7 mouse cellular contexts compared by ENCODE assay signal in the genomic region with DNA sequence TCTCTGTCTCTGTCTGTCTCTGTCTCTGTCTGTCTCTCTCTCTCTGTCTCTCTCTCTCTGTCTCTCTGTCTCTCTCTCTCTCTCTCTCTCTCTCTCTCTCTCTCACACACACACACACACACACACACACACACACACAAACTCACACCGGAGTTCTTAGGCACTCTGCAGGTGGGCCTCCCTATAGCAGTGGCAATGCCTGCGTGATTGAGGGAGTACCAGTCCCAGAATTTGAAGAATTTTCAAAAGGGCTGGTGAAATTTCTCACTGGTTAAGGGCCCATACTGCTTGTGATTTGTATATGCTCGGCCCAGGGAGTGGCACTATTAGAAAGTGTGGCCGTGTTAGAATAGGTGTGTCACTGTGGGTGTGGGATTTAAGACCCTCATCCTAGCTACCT. TPM values are rescaled to one million over a fixed set of nuclear protein-coding genes. Genes with fewer than 3 reads are reported as not detected.
DNase-seq lines count a peak whose midpoint lies in the region; ATAC-seq and TF ChIP-seq lines count a peak whose summit lies in the region.
"Not testable (repeated sequence)": the region's sequence is repeated elsewhere in the genome, so short reads cannot be mapped to it uniquely, and the experiment has no call there.

No protein-coding gene starts in this region.

- not testable (repeated sequence) for H3K27me3 ChIP-seq in embryonic facial prominence, embryonic 15.5 days; heart, embryonic 11.5 days (ENCODE audit: control insufficient read depth, insufficient read depth, low read length); limb, embryonic 12.5 days; lung, embryonic 16.5 days (ENCODE audit: control insufficient read depth, insufficient read depth, low read depth, low read length); neural tube, embryonic 12.5 days (replicated peaks)

- DNase-seq in induced T-regulatory cell, adult 2 months (ENCODE audit: low read depth), result peak; percentile 22

- 40% methylated on average over 4 of the region's 4 CpGs for WGBS in embryonic facial prominence, embryonic 15.5 days
- WGBS in heart, embryonic 11.5 days (ENCODE audit: insufficient replicate concordance), result 52% methylated on average over 4 of the region's 4 CpGs
- WGBS in limb, embryonic 12.5 days, result 52% methylated on average over 4 of the region's 4 CpGs
- WGBS in lung, embryonic 16.5 days, result 42% methylated on average over 4 of the region's 4 CpGs
- WGBS in neural tube, embryonic 12.5 days, result 62% methylated on average over 4 of the region's 4 CpGs

- peak overlapping the region; percentile 83 for H3K4me2 ChIP-seq in embryonic facial prominence, embryonic 15.5 days (replicated peaks)
- peak overlapping the region; percentile 88 for H3K4me2 ChIP-seq in heart, embryonic 11.5 days
- H3K4me2 ChIP-seq in limb, embryonic 12.5 days, result peak overlapping the region; percentile 83
- H3K4me2 ChIP-seq in lung, embryonic 16.5 days (ENCODE audit: low read depth, low read length), result peak overlapping the region; percentile 80
- H3K4me2 ChIP-seq in neural tube, embryonic 12.5 days (replicated peaks), result peak overlapping the region; percentile 82

- peak overlapping the region; percentile 93 for H3K27ac ChIP-seq in bone marrow macrophage, adult 2 months (ENCODE audit: insufficient read depth, low read depth, low read length)
- not testable (repeated sequence) for H3K27ac ChIP-seq in embryonic facial prominence, embryonic 15.5 days (replicated peaks); heart, embryonic 11.5 days (ENCODE audit: low read depth, low read length); limb, embryonic 12.5 days; lung, embryonic 16.5 days (ENCODE audit: low read length); neural tube, embryonic 12.5 days

- peaks cover 40% of the 10 kb centered on the region for H3K4me1 ChIP-seq in bone marrow macrophage, adult 2 months (ENCODE audit: control insufficient read depth, insufficient read depth, low read length)
- H3K4me1 ChIP-seq in embryonic facial prominence, embryonic 15.5 days, result peaks cover 15% of the 10 kb centered on the region; the same call in 1 of the 2 replicates
- H3K4me1 ChIP-seq in heart, embryonic 11.5 days (ENCODE audit: control insufficient read depth, insufficient read depth, low read length); limb, embryonic 12.5 days (replicated peaks); lung, embryonic 16.5 days (replicated peaks; ENCODE audit: control insufficient read depth, insufficient read depth, low read length); neural tube, embryonic 12.5 days: not testable (repeated sequence)

- not testable (repeated sequence) for H3K36me3 ChIP-seq in embryonic facial prominence, embryonic 15.5 days; heart, embryonic 11.5 days (ENCODE audit: control insufficient read depth, insufficient read depth, low read length); limb, embryonic 12.5 days; lung, embryonic 16.5 days (ENCODE audit: control insufficient read depth, insufficient read depth, low read length); neural tube, embryonic 12.5 days

- H3K9ac ChIP-seq in embryonic facial prominence, embryonic 15.5 days, result peak overlapping the region; percentile 47; the same call in 1 of the 2 replicates
- H3K9ac ChIP-seq in heart, embryonic 11.5 days (ENCODE audit: low read depth, low read length), result peak overlapping the region; percentile 68
- H3K9ac ChIP-seq in limb, embryonic 12.5 days (replicated peaks), result peak overlapping the region; percentile 63
- H3K9ac ChIP-seq in lung, embryonic 16.5 days (ENCODE audit: low read length), result peak overlapping the region; percentile 81
- peak overlapping the region; percentile 58 for H3K9ac ChIP-seq in neural tube, embryonic 12.5 days

- TF ChIP-seq CTCF in bone marrow macrophage, adult 2 months (IDR thresholded peaks at IDR 0.05; ENCODE audit: low read depth, low read length), result not testable (repeated sequence)

- not testable (repeated sequence) for ATAC-seq in embryonic facial prominence, embryonic 15.5 days (ENCODE audit: insufficient number of reproducible peaks, low FRiP score, low TSS enrichment, low read depth); heart, embryonic 11.5 days (replicated peaks; ENCODE audit: insufficient number of reproducible peaks, low FRiP score, low TSS enrichment); limb, embryonic 12.5 days (ENCODE audit: insufficient number of reproducible peaks, insufficient read depth, low FRiP score, low TSS enrichment, low read depth)
- 0 out of 2 replicates have a peak, but pooled peaks have one; percentile 26 for ATAC-seq in lung, embryonic 16.5 days (ENCODE audit: low read depth)
- ATAC-seq in neural tube, embryonic 12.5 days (ENCODE audit: low FRiP score, low read depth), result 0 out of 2 replicates have a peak, but pooled peaks have one; percentile 17

- TF ChIP-seq POLR2A in bone marrow macrophage, adult 2 months (IDR thresholded peaks at IDR 0.05; ENCODE audit: borderline replicate concordance, low read depth, low read length), result not testable (repeated sequence)

- peak overlapping the region; percentile 83 for H3K4me3 ChIP-seq in bone marrow macrophage, adult 2 months (ENCODE audit: insufficient read depth, low read length)
- H3K4me3 ChIP-seq in embryonic facial prominence, embryonic 15.5 days (replicated peaks), result peak overlapping the region; percentile 66
- peak overlapping the region; percentile 65 for H3K4me3 ChIP-seq in heart, embryonic 11.5 days (ENCODE audit: low read depth, low read length)
- H3K4me3 ChIP-seq in limb, embryonic 12.5 days (replicated peaks), result peak overlapping the region; percentile 63
- H3K4me3 ChIP-seq in lung, embryonic 16.5 days (ENCODE audit: low read length), result peak overlapping the region; percentile 77
- peak overlapping the region; percentile 57 for H3K4me3 ChIP-seq in neural tube, embryonic 12.5 days

- not testable (repeated sequence) for H3K9me3 ChIP-seq in embryonic facial prominence, embryonic 15.5 days (replicated peaks); heart, embryonic 11.5 days (replicated peaks; ENCODE audit: control insufficient read depth, low read length); limb, embryonic 12.5 days; lung, embryonic 16.5 days (ENCODE audit: control insufficient read depth, low read length); neural tube, embryonic 12.5 days

RNA-seq across cellular contexts. Expression of a gene that starts 2.2 kb away (rescaled TPM):
- 114 and 124 TPM in 2 replicates for polyA plus RNA-seq in bone marrow macrophage, adult 2 months (2012; ENCODE audit: insufficient read depth, insufficient read length, missing spikeins)
- 63.0 and 67.3 TPM in 2 replicates for polyA plus RNA-seq in embryonic facial prominence, embryonic 15.5 days (2015; fragmentation: Nextera tagmentation; extraction: Ambion mirVana)
- polyA plus RNA-seq in heart, embryonic 11.5 days (2014; fragmentation: Nextera tagmentation; extraction: Ambion mirVana), result 52.5 and 57.7 TPM in 2 replicates
- polyA plus RNA-seq in limb, embryonic 12.5 days (2016; fragmentation: Nextera tagmentation; extraction: Ambion mirVana), result 27.8 and 31.2 TPM in 2 replicates
- 87.0 and 91.1 TPM in 2 replicates for polyA plus RNA-seq in lung, embryonic 16.5 days (2015; fragmentation: Nextera tagmentation; extraction: Ambion mirVana)
- 25.1 and 27.7 TPM in 2 replicates for polyA plus RNA-seq in neural tube, embryonic 12.5 days (2016; fragmentation: Nextera tagmentation; extraction: Ambion mirVana)

RNA-seq across cellular contexts. Expression of a gene that starts 27.3 kb away (rescaled TPM):
- 25.7 and 26.0 TPM in 2 replicates for polyA plus RNA-seq in bone marrow macrophage, adult 2 months (2012; ENCODE audit: insufficient read depth, insufficient read length, missing spikeins)
- polyA plus RNA-seq in embryonic facial prominence, embryonic 15.5 days (2015; fragmentation: Nextera tagmentation; extraction: Ambion mirVana), result 27.9 and 30.1 TPM in 2 replicates
- polyA plus RNA-seq in heart, embryonic 11.5 days (2014; fragmentation: Nextera tagmentation; extraction: Ambion mirVana), result 61.2 and 70.5 TPM in 2 replicates
- polyA plus RNA-seq in limb, embryonic 12.5 days (2016; fragmentation: Nextera tagmentation; extraction: Ambion mirVana), result 21.7 and 23.5 TPM in 2 replicates
- polyA plus RNA-seq in lung, embryonic 16.5 days (2015; fragmentation: Nextera tagmentation; extraction: Ambion mirVana), result 19.7 and 22.3 TPM in 2 replicates
- 12.3 and 13.2 TPM in 2 replicates for polyA plus RNA-seq in neural tube, embryonic 12.5 days (2016; fragmentation: Nextera tagmentation; extraction: Ambion mirVana)

RNA-seq across cellular contexts. Expression of a gene that starts 51.2 kb away (rescaled TPM):
- 4.5 and 5.5 TPM in 2 replicates for polyA plus RNA-seq in bone marrow macrophage, adult 2 months (2012; ENCODE audit: insufficient read depth, insufficient read length, missing spikeins)
- polyA plus RNA-seq in embryonic facial prominence, embryonic 15.5 days (2015; fragmentation: Nextera tagmentation; extraction: Ambion mirVana), result 4.0 and 4.3 TPM in 2 replicates
- 2.6 and 3.3 TPM in 2 replicates for polyA plus RNA-seq in heart, embryonic 11.5 days (2014; fragmentation: Nextera tagmentation; extraction: Ambion mirVana)
- polyA plus RNA-seq in limb, embryonic 12.5 days (2016; fragmentation: Nextera tagmentation; extraction: Ambion mirVana), result 3.8 and 5.4 TPM in 2 replicates
- polyA plus RNA-seq in lung, embryonic 16.5 days (2015; fragmentation: Nextera tagmentation; extraction: Ambion mirVana), result 3.6 and 3.8 TPM in 2 replicates
- polyA plus RNA-seq in neural tube, embryonic 12.5 days (2016; fragmentation: Nextera tagmentation; extraction: Ambion mirVana), result 3.2 and 3.5 TPM in 2 replicates

RNA-seq across cellular contexts. Expression of a gene that starts 51.4 kb away (rescaled TPM):
- 17.1 and 19.6 TPM in 2 replicates for polyA plus RNA-seq in bone marrow macrophage, adult 2 months (2012; ENCODE audit: insufficient read depth, insufficient read length, missing spikeins)
- 27.2 and 32.8 TPM in 2 replicates for polyA plus RNA-seq in embryonic facial prominence, embryonic 15.5 days (2015; fragmentation: Nextera tagmentation; extraction: Ambion mirVana)
- polyA plus RNA-seq in heart, embryonic 11.5 days (2014; fragmentation: Nextera tagmentation; extraction: Ambion mirVana), result 22.4 and 22.5 TPM in 2 replicates
- polyA plus RNA-seq in limb, embryonic 12.5 days (2016; fragmentation: Nextera tagmentation; extraction: Ambion mirVana), result 20.3 and 23.4 TPM in 2 replicates
- 24.8 and 25.5 TPM in 2 replicates for polyA plus RNA-seq in lung, embryonic 16.5 days (2015; fragmentation: Nextera tagmentation; extraction: Ambion mirVana)
- polyA plus RNA-seq in neural tube, embryonic 12.5 days (2016; fragmentation: Nextera tagmentation; extraction: Ambion mirVana), result 21.1 and 27.4 TPM in 2 replicates
